Mouse (Mus musculus): ENCODE measurements around the gene Srsf2.
"Not testable (repeated sequence)": the region's sequence is repeated elsewhere in the genome, so short reads cannot be mapped to it uniquely, and the experiment has no call there.

Gene Srsf2

GRCm38 (mm10) chr11:116832172-116832685 is 20.7 kb downstream of the Srsf2 start:
- DNase-seq (ENCODE audit: low read depth, low spot score): no peak

- peak; percentile 68 for DNase-seq (ENCODE audit: low read depth, low spot score)
These were observed 25.2 kb downstream of the Srsf2 start, which contains the start of gene Mxra7 for GRCm38 (mm10) chr11:116827534-116828165. TSS of gene Mxra7 (minus strand) at chr11:116828046.

GRCm38 (mm10) chr11:116826550-116827504 is 26.1 kb downstream of the Srsf2 start:
- DNase-seq (ENCODE audit: low read depth, low spot score): no peak

- no peak for DNase-seq (ENCODE audit: low read depth, low spot score)
These were observed 27.7 kb downstream of the Srsf2 start for GRCm38 (mm10) chr11:116825230-116825629.

GRCm38 (mm10) chr11:116823885-116824284 is 29.0 kb downstream of the Srsf2 start:
- not testable (repeated sequence) for DNase-seq (ENCODE audit: low read depth, low spot score)

GRCm38 (mm10) chr11:116823255-116823654 is 29.6 kb downstream of the Srsf2 start:
- no peak for DNase-seq (ENCODE audit: low read depth, low spot score)

GRCm38 (mm10) chr11:116822626-116823025 is 30.3 kb downstream of the Srsf2 start:
- DNase-seq (ENCODE audit: low read depth, low spot score): no peak

GRCm38 (mm10) chr11:116822215-116822614 is 30.7 kb downstream of the Srsf2 start:
- no peak for DNase-seq (ENCODE audit: low read depth, low spot score)

- no peak for DNase-seq (ENCODE audit: low read depth, low spot score)
These were observed 31.6 kb downstream of the Srsf2 start for GRCm38 (mm10) chr11:116821057-116821940.

- DNase-seq (ENCODE audit: low read depth, low spot score): no peak
These were observed 32.8 kb downstream of the Srsf2 start for GRCm38 (mm10) chr11:116819932-116820593.

- no peak for DNase-seq (ENCODE audit: low read depth, low spot score)
These were observed 34.2 kb downstream of the Srsf2 start for GRCm38 (mm10) chr11:116818722-116819121.

GRCm38 (mm10) chr11:116817567-116817966 is 35.3 kb downstream of the Srsf2 start:
- DNase-seq (ENCODE audit: low read depth, low spot score): no peak

- no peak for DNase-seq (ENCODE audit: low read depth, low spot score)
These were observed 36.1 kb downstream of the Srsf2 start for GRCm38 (mm10) chr11:116816769-116817168.

GRCm38 (mm10) chr11:116814884-116815415 is 37.9 kb downstream of the Srsf2 start:
- no peak for DNase-seq (ENCODE audit: low read depth, low spot score)

GRCm38 (mm10) chr11:116814076-116814883 is 38.6 kb downstream of the Srsf2 start:
- no peak for DNase-seq (ENCODE audit: low read depth, low spot score)

- no peak for DNase-seq (ENCODE audit: low read depth, low spot score)
These were observed 39.3 kb downstream of the Srsf2 start for GRCm38 (mm10) chr11:116813610-116814009.

- no peak for DNase-seq (ENCODE audit: low read depth, low spot score)
These were observed 39.9 kb downstream of the Srsf2 start for GRCm38 (mm10) chr11:116812793-116813529.

- peak; percentile 77 for DNase-seq (ENCODE audit: low read depth, low spot score)
These were observed 41.7 kb downstream of the Srsf2 start for GRCm38 (mm10) chr11:116810983-116811901.
